Mouse (Mus musculus) forebrain, postnatal 0 days (tissue): Measurements from ENCODE around the gene Tbc1d19. TPM values are rescaled to one million over a fixed set of nuclear protein-coding genes. Genes with fewer than 3 reads are reported as not detected.
A peak's percentile ranks its signal among the peaks of the same experiment; 100 is the strongest.

ENCODE experiments used
- ATAC-seq: fragments of 200-750 bp; cut with Nextera tagmentation; 2 replicates; pipeline ENCODE4 v1.8.0; 2017; ENCODE audit warnings: mild to moderate bottlenecking, moderate library complexity
- DNase-seq: peaks from one replicate; pipeline ENCODE4 v3.0.0-alpha.2; 2015
- H3K27ac ChIP-seq: fragments of 300-500 bp; sonication (generic); 2 replicates; pipeline ENCODE4 v1.5.1; 2014; ENCODE audit warnings: low read depth, mild to moderate bottlenecking, antibody characterized with exemption, low read length, moderate library complexity, mixed read lengths
- H3K27me3 ChIP-seq: fragments of 300-500 bp; sonication (generic); 2 replicates; pipeline ENCODE4 v1.6.1; 2014; ENCODE audit warnings: mild to moderate bottlenecking, low read length, mixed read lengths; ENCODE audit not compliant: insufficient read depth
- H3K36me3 ChIP-seq: fragments of 300-500 bp; sonication (generic); 2 replicates; pipeline ENCODE4 v1.6.1; 2014; ENCODE audit warnings: mild to moderate bottlenecking, moderate library complexity; ENCODE audit not compliant: insufficient read depth
- H3K4me1 ChIP-seq: fragments of 300-500 bp; sonication (generic); 2 replicates; pipeline ENCODE4 v1.6.1; 2014; ENCODE audit warnings: antibody characterized with exemption; ENCODE audit not compliant: insufficient read depth
- H3K4me2 ChIP-seq: fragments of 300-500 bp; sonication (generic); 2 replicates; pipeline ENCODE4 v1.6.1; 2014; ENCODE audit warnings: low read depth, mild to moderate bottlenecking, moderate library complexity
- H3K4me3 ChIP-seq: fragments of 300-500 bp; sonication (generic); 2 replicates; pipeline ENCODE4 v1.5.1; 2014; ENCODE audit warnings: low read depth, low read length, mixed read lengths
- H3K9ac ChIP-seq: fragments of 300-500 bp; sonication (generic); 2 replicates; pipeline ENCODE4 v1.6.1; 2014; ENCODE audit warnings: mild to moderate bottlenecking
- H3K9me3 ChIP-seq: fragments of 300-500 bp; sonication (generic); 2 replicates; pipeline ENCODE4 v1.6.1; 2016; ENCODE audit warnings: low read length
- CTCF ChIP-seq: sonication (generic); IDR thresholded peaks from 2 replicates; pipeline ENCODE4 v1.5.1; 2016; ENCODE audit warnings: antibody characterized with exemption, control low read depth, low read depth
- WGBS: fragments of 180-500 bp; shearing (Covaris S2); extraction: QIAGEN DNeasy Blood & Tissue Kit; methylation state at CpG from one replicate; pipeline ENCODE4 v1.1.7; 2014; 5-methylcytosine and 5-hydroxymethylcytosine counted together
- polyA plus RNA-seq: library from polyadenylated mRNA; unstranded; fragments of >200 nt; fragmentation: Nextera tagmentation; extraction: Ambion mirVana; gene quantifications from 2 replicates; pipeline ENCODE4 v1.2.1, GENCODE M21; 2015
- total RNA-seq: library from RNA; depleted of rRNA; stranded (reverse); fragments of >200 nt; gene quantifications from 2 replicates; pipeline ENCODE4 v1.2.3, GENCODE M21; 2014

The Tbc1d19 gene
- total and polyA plus RNA-seq, 2 experiments from 2014 or later = 44.1 to 58.8 TPM

GRCm38 (mm10) chr5:53865146-53865545 is 55.7 kb downstream of the Tbc1d19 start:
- DNase-seq = no peak
- no peak for TF ChIP-seq CTCF
- Histone ChIP-seq H3K4me1 (no peaks in the 10 kb centered on the region), H3K9me3 (no peaks in the 10 kb centered on the region), H3K4me2 (no peak overlapping the region), H3K4me3 (no peak overlapping the region), H3K9ac (no peak overlapping the region), H3K27me3 (no peaks in the 10 kb centered on the region), H3K36me3 (peaks cover 11% of the 10 kb centered on the region), H3K27ac (no peak overlapping the region)
- ATAC-seq = no peak
- 83% methylated on average over 5 of the region's 5 CpGs for WGBS

- no peaks in the 10 kb centered on the region for H3K4me1 ChIP-seq
- ATAC-seq (no peak), DNase-seq (no peak)
- no peaks in the 10 kb centered on the region for H3K27me3 ChIP-seq
- whole genome bisulfite sequencing = 94% methylated on average over 6 of the region's 6 CpGs
- no peaks in the 10 kb centered on the region for H3K9me3 ChIP-seq
- H3K9ac ChIP-seq = no peak overlapping the region
- no peak for TF ChIP-seq CTCF
- peaks cover 8% of the 10 kb centered on the region; the same call in 1 of the 2 replicates for H3K36me3 ChIP-seq
- H3K27ac ChIP-seq = no peak overlapping the region
- H3K4me2 ChIP-seq = no peak overlapping the region
- H3K4me3 ChIP-seq = no peak overlapping the region
Observed at GRCm38 (mm10) chr5:53865991-53866390, 56.6 kb downstream of the Tbc1d19 start.

- no peak overlapping the region for H3K27ac ChIP-seq
- ATAC-seq (peak; percentile 80), DNase-seq (peak; percentile 79)
- H3K36me3 ChIP-seq = peaks cover 24% of the 10 kb centered on the region
- H3K9ac ChIP-seq = no peak overlapping the region
- H3K4me3 ChIP-seq = no peak overlapping the region
- 23% methylated on average over 6 of the region's 6 CpGs for WGBS
- no peaks in the 10 kb centered on the region for H3K27me3 ChIP-seq
- peak; percentile 86 for TF ChIP-seq CTCF
- H3K4me1 ChIP-seq = no peaks in the 10 kb centered on the region
- no peak overlapping the region for H3K4me2 ChIP-seq
- no peaks in the 10 kb centered on the region for H3K9me3 ChIP-seq
Observed at GRCm38 (mm10) chr5:53871665-53872312, 62.4 kb downstream of the Tbc1d19 start.

DNA sequence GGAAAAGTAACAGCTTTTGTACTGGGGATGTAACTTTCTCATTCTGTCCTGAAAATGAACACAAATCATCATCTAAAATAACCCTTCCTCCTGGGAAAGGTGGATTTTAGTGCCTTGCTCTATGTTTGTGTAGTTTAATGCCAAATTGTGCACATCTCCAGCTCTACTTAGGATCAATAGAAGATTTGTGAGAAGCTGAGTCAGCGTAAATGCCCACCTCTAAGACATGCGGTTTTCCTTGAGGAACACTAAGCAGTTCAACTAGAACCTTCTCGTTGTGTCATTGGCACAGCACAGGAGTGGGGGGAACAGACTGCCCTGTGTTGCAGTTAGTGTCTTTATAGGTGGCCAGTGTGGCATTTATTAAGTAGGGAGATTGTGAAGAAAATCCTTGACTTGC is 65.6 kb downstream of the Tbc1d19 start:
- Histone ChIP-seq H3K4me3 (no peak overlapping the region), H3K9ac (no peak overlapping the region), H3K27ac (no peak overlapping the region), H3K27me3 (no peaks in the 10 kb centered on the region), H3K4me1 (no peaks in the 10 kb centered on the region), H3K4me2 (no peak overlapping the region), H3K9me3 (no peaks in the 10 kb centered on the region), H3K36me3 (peaks cover 29% of the 10 kb centered on the region)
- WGBS = 92% methylated on average over 3 of the region's 3 CpGs
- DNase-seq (no peak), ATAC-seq (no peak)
- no peak for TF ChIP-seq CTCF

DNA sequence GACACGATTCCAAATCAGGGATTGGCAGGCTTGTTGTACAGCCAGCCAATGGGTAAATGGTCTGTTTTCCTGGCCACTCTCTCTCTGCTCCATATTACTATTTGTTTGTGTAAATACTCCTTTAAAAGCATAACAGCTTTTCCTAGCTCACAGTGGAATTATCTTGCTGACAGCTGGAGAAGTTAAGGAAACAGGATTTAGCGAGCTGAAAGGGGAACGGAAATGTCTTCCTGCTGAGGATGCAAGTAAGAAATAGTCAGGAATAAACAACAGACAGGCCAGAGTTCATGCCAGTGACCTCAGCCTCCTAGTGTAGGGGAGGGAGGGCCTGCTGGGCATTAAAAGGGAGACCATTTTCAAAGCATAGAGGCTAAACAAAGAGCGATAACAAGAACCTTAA is 71.3 kb downstream of the Tbc1d19 start:
- no peaks in the 10 kb centered on the region for H3K9me3 ChIP-seq
- no peak overlapping the region for H3K4me2 ChIP-seq
- H3K4me1 ChIP-seq = no peaks in the 10 kb centered on the region
- 38% methylated on average over 4 of the region's 4 CpGs for WGBS
- no peak overlapping the region for H3K9ac ChIP-seq
- no peak for TF ChIP-seq CTCF
- no peak overlapping the region for H3K27ac ChIP-seq
- H3K27me3 ChIP-seq = no peaks in the 10 kb centered on the region
- ATAC-seq = no peak
- DNase-seq = no peak
- peaks cover 21% of the 10 kb centered on the region for H3K36me3 ChIP-seq
- H3K4me3 ChIP-seq = no peak overlapping the region

DNA sequence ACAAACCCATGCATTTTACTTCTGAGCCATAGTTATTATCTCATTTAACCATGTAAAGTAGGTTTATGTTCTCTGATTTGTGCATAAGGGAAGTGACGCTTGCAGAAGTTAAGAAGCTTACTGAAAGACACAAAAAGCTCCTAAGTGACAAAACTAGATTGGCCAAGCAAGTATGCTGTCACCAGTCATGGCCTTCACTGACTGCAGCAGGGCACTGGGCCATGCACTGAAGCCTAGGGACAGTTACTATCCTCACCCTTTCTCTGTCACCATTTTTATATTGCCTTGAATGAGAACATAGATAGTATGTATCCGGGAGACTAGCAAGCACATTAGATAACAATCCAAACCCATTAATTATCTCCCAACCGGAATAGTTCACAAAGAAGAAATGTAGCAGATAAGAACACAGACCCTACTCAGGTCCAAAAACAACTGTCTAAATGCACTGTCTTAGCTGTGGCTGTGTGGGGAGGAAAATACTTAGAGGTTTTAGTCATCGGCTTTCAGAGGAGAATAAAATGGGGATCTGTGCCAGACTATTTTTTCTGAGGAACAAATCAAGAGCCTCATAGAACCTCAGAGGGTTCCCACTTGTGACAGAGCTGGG is 72.1 kb downstream of the Tbc1d19 start:
- Histone ChIP-seq H3K36me3 (peaks cover 24% of the 10 kb centered on the region; the same call in 1 of the 2 replicates), H3K27me3 (no peaks in the 10 kb centered on the region), H3K4me1 (no peaks in the 10 kb centered on the region), H3K4me2 (no peak overlapping the region), H3K9me3 (no peaks in the 10 kb centered on the region), H3K4me3 (no peak overlapping the region), H3K27ac (no peak overlapping the region), H3K9ac (no peak overlapping the region)
- TF ChIP-seq CTCF = no peak
- WGBS = 69% methylated on average over 4 of the region's 4 CpGs
- ATAC-seq (no peak), DNase-seq (no peak)

DNA sequence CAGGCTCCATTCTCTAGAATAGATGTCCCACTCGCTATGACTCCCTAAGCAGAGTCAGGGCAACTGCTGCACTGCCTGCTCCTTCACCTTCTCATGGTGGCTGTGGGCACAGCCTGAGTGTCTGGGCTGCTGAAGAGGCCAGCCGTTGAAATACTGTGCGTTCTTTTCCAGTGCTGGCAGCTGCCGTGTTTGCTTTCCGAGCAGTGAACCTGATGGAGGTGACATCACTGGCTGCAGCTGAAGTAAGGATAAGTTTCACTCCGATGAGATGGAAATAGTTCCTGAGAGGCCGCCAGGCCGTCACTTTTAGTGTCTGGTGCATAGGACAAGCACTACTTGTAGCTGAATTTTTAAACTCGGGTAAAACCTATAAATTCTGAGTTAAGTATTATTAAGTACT is 92.0 kb downstream of the Tbc1d19 start:
- no peak for TF ChIP-seq CTCF
- WGBS = 87% methylated on average over 9 of the region's 9 CpGs
- H3K9me3 ChIP-seq = no peaks in the 10 kb centered on the region
- no peak overlapping the region for H3K27ac ChIP-seq
- H3K27me3 ChIP-seq = no peaks in the 10 kb centered on the region
- H3K4me1 ChIP-seq = no peaks in the 10 kb centered on the region
- peaks cover 33% of the 10 kb centered on the region for H3K36me3 ChIP-seq
- no peak overlapping the region for H3K9ac ChIP-seq
- no peak overlapping the region for H3K4me3 ChIP-seq
- H3K4me2 ChIP-seq = no peak overlapping the region
- DNase-seq (no peak), ATAC-seq (no peak)
